Mouse (Mus musculus): ENCODE measurements around the gene Clec2e. TPM values are rescaled to one million over a fixed set of nuclear protein-coding genes. Genes with fewer than 3 reads are reported as not detected.
"Not testable (repeated sequence)": the region's sequence is repeated elsewhere in the genome, so short reads cannot be mapped to it uniquely, and the experiment has no call there.

The Clec2e gene
- polyA plus RNA-seq, 1 experiment = 0.15 TPM

- H3K27ac ChIP-seq (ENCODE audit: control insufficient read depth, insufficient read depth, low read length) = no peak overlapping the region
- no peak for DNase-seq
Measured at GRCm38 (mm10) chr6:129097929-129098328, 2.8 kb downstream of the Clec2e start.

GRCm38 (mm10) chr6:129095166-129095565 lies 5.5 kb downstream of the Clec2e start:
- H3K36me3 ChIP-seq (ENCODE audit: control insufficient read depth, insufficient read depth, low read length) = no peaks in the 10 kb centered on the region
- TF ChIP-seq POLR2A (IDR thresholded peaks at IDR 0.05; ENCODE audit: control insufficient read depth, extremely low read depth, insufficient read depth, low read length, poor library complexity) (no peak), CTCF (IDR thresholded peaks at IDR 0.05; ENCODE audit: borderline replicate concordance, control insufficient read depth, extremely low read depth, insufficient read depth, low read length, poor library complexity) (no peak)
- H3K27me3 ChIP-seq (ENCODE audit: control insufficient read depth, insufficient read depth, low read length) = no peaks in the 10 kb centered on the region
- peak; percentile 34 for DNase-seq
- H3K4me3 ChIP-seq (ENCODE audit: control insufficient read depth, insufficient read depth, low read length) = no peak overlapping the region
- H3K4me1 ChIP-seq (replicated peaks; ENCODE audit: control insufficient read depth, insufficient read depth, low read length) = no peaks in the 10 kb centered on the region
- no peak overlapping the region for H3K27ac ChIP-seq (ENCODE audit: control insufficient read depth, insufficient read depth, low read length)

More at GRCm38 (mm10) chr6:129097929-129098328, 2.8 kb downstream of the Clec2e start:
- WGBS = 23% methylated on average over 1 of the region's 1 CpGs
- Histone ChIP-seq H3K4me1 (replicated peaks; ENCODE audit: control insufficient read depth, insufficient read depth, low read length) (no peaks in the 10 kb centered on the region), H3K27me3 (ENCODE audit: control insufficient read depth, insufficient read depth, low read length) (no peaks in the 10 kb centered on the region), H3K36me3 (ENCODE audit: control insufficient read depth, insufficient read depth, low read length) (no peaks in the 10 kb centered on the region), H3K4me3 (ENCODE audit: control insufficient read depth, insufficient read depth, low read length) (no peak overlapping the region)
- no peak for TF ChIP-seq CTCF (IDR thresholded peaks at IDR 0.05; ENCODE audit: borderline replicate concordance, control insufficient read depth, extremely low read depth, insufficient read depth, low read length, poor library complexity)
- TF ChIP-seq POLR2A (IDR thresholded peaks at IDR 0.05; ENCODE audit: control insufficient read depth, extremely low read depth, insufficient read depth, low read length, poor library complexity) = no peak

- H3K4me3 ChIP-seq (ENCODE audit: control insufficient read depth, insufficient read depth, low read length); H3K4me1 ChIP-seq (replicated peaks; ENCODE audit: control insufficient read depth, insufficient read depth, low read length); DNase-seq; H3K27ac ChIP-seq (ENCODE audit: control insufficient read depth, insufficient read depth, low read length); H3K36me3 ChIP-seq (ENCODE audit: control insufficient read depth, insufficient read depth, low read length); H3K27me3 ChIP-seq (ENCODE audit: control insufficient read depth, insufficient read depth, low read length): not testable (repeated sequence)
- 98% methylated on average over 8 of the region's 8 CpGs for whole genome bisulfite sequencing
Measured at GRCm38 (mm10) chr6:129088596-129088995, 12.1 kb downstream of the Clec2e start.

- no peak overlapping the region for H3K27ac ChIP-seq (ENCODE audit: control insufficient read depth, insufficient read depth, low read length)
- H3K27me3 ChIP-seq (ENCODE audit: control insufficient read depth, insufficient read depth, low read length) = no peaks in the 10 kb centered on the region
- no peak overlapping the region for H3K4me3 ChIP-seq (ENCODE audit: control insufficient read depth, insufficient read depth, low read length)
- TF ChIP-seq POLR2A (IDR thresholded peaks at IDR 0.05; ENCODE audit: control insufficient read depth, extremely low read depth, insufficient read depth, low read length, poor library complexity) = no peak
- TF ChIP-seq CTCF (IDR thresholded peaks at IDR 0.05; ENCODE audit: borderline replicate concordance, control insufficient read depth, extremely low read depth, insufficient read depth, low read length, poor library complexity) = no peak
- DNase-seq = peak; percentile 58
- H3K36me3 ChIP-seq (ENCODE audit: control insufficient read depth, insufficient read depth, low read length) = no peaks in the 10 kb centered on the region
- WGBS = 94% methylated on average over 1 of the region's 1 CpGs
- H3K4me1 ChIP-seq (replicated peaks; ENCODE audit: control insufficient read depth, insufficient read depth, low read length) = no peaks in the 10 kb centered on the region
Measured at GRCm38 (mm10) chr6:129088161-129088560, 12.6 kb downstream of the Clec2e start.

GRCm38 (mm10) chr6:129086031-129086430 lies 14.7 kb downstream of the Clec2e start:
- not testable (repeated sequence) for H3K36me3 ChIP-seq (ENCODE audit: control insufficient read depth, insufficient read depth, low read length); H3K27me3 ChIP-seq (ENCODE audit: control insufficient read depth, insufficient read depth, low read length); H3K27ac ChIP-seq (ENCODE audit: control insufficient read depth, insufficient read depth, low read length); DNase-seq; H3K4me3 ChIP-seq (ENCODE audit: control insufficient read depth, insufficient read depth, low read length); H3K4me1 ChIP-seq (replicated peaks; ENCODE audit: control insufficient read depth, insufficient read depth, low read length)
- WGBS = 93% methylated on average over 2 of the region's 2 CpGs

- Histone ChIP-seq H3K4me1 (replicated peaks; ENCODE audit: control insufficient read depth, insufficient read depth, low read length) (no peaks in the 10 kb centered on the region), H3K27ac (ENCODE audit: control insufficient read depth, insufficient read depth, low read length) (no peak overlapping the region), H3K27me3 (ENCODE audit: control insufficient read depth, insufficient read depth, low read length) (no peaks in the 10 kb centered on the region), H3K4me3 (ENCODE audit: control insufficient read depth, insufficient read depth, low read length) (no peak overlapping the region), H3K36me3 (ENCODE audit: control insufficient read depth, insufficient read depth, low read length) (no peaks in the 10 kb centered on the region)
- 96% methylated on average over 6 of the region's 6 CpGs for WGBS
- DNase-seq = no peak
- TF ChIP-seq POLR2A (IDR thresholded peaks at IDR 0.05; ENCODE audit: control insufficient read depth, extremely low read depth, insufficient read depth, low read length, poor library complexity) (no peak), CTCF (IDR thresholded peaks at IDR 0.05; ENCODE audit: borderline replicate concordance, control insufficient read depth, extremely low read depth, insufficient read depth, low read length, poor library complexity) (no peak)
Measured at GRCm38 (mm10) chr6:129085098-129085497, 15.6 kb downstream of the Clec2e start.

GRCm38 (mm10) chr6:129066986-129067385 lies 33.7 kb downstream of the Clec2e start:
- no peak overlapping the region for H3K27ac ChIP-seq (ENCODE audit: control insufficient read depth, insufficient read depth, low read length)
- no peak overlapping the region for H3K4me3 ChIP-seq (ENCODE audit: control insufficient read depth, insufficient read depth, low read length)
- H3K4me1 ChIP-seq (replicated peaks; ENCODE audit: control insufficient read depth, insufficient read depth, low read length) = peaks cover 3% of the 10 kb centered on the region; the same call in 1 of the 2 replicates
- no peaks in the 10 kb centered on the region for H3K36me3 ChIP-seq (ENCODE audit: control insufficient read depth, insufficient read depth, low read length)
- DNase-seq = peak; percentile 57
- no peak for TF ChIP-seq CTCF (IDR thresholded peaks at IDR 0.05; ENCODE audit: borderline replicate concordance, control insufficient read depth, extremely low read depth, insufficient read depth, low read length, poor library complexity)
- no peak for TF ChIP-seq POLR2A (IDR thresholded peaks at IDR 0.05; ENCODE audit: control insufficient read depth, extremely low read depth, insufficient read depth, low read length, poor library complexity)
- H3K27me3 ChIP-seq (ENCODE audit: control insufficient read depth, insufficient read depth, low read length) = no peaks in the 10 kb centered on the region
- WGBS = 41% methylated on average over 1 of the region's 1 CpGs

All from thymus, adult 2 months (tissue).